Mouse (Mus musculus): Measurements from ENCODE around the gene Crtam. TPM values are rescaled to one million over a fixed set of nuclear protein-coding genes. Genes with fewer than 3 reads are reported as not detected.

The Crtam gene
- polyA plus RNA-seq, 1 experiment from 2014 or later: 0.46 TPM

GRCm38 (mm10) chr9:40963586-40964417 lies 40.6 kb downstream of the Crtam start, which contains the start of gene Jhy:
Jhy (minus strand) TSS chr9:40964118.
- H3K27ac ChIP-seq: no peak within 1 kb of the TSS
- no peaks in the 10 kb centered on the region for H3K36me3 ChIP-seq (ENCODE audit: insufficient read depth, low read length)
- no peaks in the 10 kb centered on the region; the same call in 1 of the 2 replicates for H3K4me1 ChIP-seq (replicated peaks; ENCODE audit: insufficient read depth, low read length)
- H3K27me3 ChIP-seq (ENCODE audit: insufficient read depth, low read length): peaks cover 17% of the 10 kb centered on the region
- TF ChIP-seq CTCF (IDR thresholded peaks at IDR 0.05; ENCODE audit: low read depth): no peak
- H3K9ac ChIP-seq (ENCODE audit: low read depth, low read length): peak within 1 kb of the TSS; percentile 46; the same call in 1 of the 2 replicates
- H3K4me3 ChIP-seq (replicated peaks; ENCODE audit: low read depth, low read length): peak within 1 kb of the TSS; percentile 40
- no peaks in the 10 kb centered on the region for H3K9me3 ChIP-seq (replicated peaks; ENCODE audit: low read length)
- ATAC-seq (replicated peaks; ENCODE audit: low FRiP score, low read depth): no peak
- peak within 1 kb of the TSS; percentile 73 for H3K4me2 ChIP-seq (ENCODE audit: low read length)
- WGBS: 2% methylated on average over 51 of the region's 51 CpGs
- DNase-seq (ENCODE audit: low spot score): no peak

- H3K9ac ChIP-seq (ENCODE audit: low read depth, low read length): no peak overlapping the region
- H3K4me1 ChIP-seq (replicated peaks; ENCODE audit: insufficient read depth, low read length): no peaks in the 10 kb centered on the region; the same call in 1 of the 2 replicates
- H3K4me3 ChIP-seq (replicated peaks; ENCODE audit: low read depth, low read length): no peak overlapping the region
- H3K4me2 ChIP-seq (ENCODE audit: low read length): no peak overlapping the region
- no peak overlapping the region for H3K27ac ChIP-seq
- no peak for DNase-seq (ENCODE audit: low spot score)
- no peak for ATAC-seq (replicated peaks; ENCODE audit: low FRiP score, low read depth)
- no peaks in the 10 kb centered on the region for H3K36me3 ChIP-seq (ENCODE audit: insufficient read depth, low read length)
- no peak for TF ChIP-seq CTCF (IDR thresholded peaks at IDR 0.05; ENCODE audit: low read depth)
- 56% methylated on average over 3 of the region's 3 CpGs for WGBS
- no peaks in the 10 kb centered on the region for H3K9me3 ChIP-seq (replicated peaks; ENCODE audit: low read length)
- H3K27me3 ChIP-seq (ENCODE audit: insufficient read depth, low read length): peaks cover 17% of the 10 kb centered on the region
Measured at GRCm38 (mm10) chr9:40961401-40961800, 43.0 kb downstream of the Crtam start.

- H3K9ac ChIP-seq (ENCODE audit: low read depth, low read length): no peak overlapping the region
- 51% methylated on average over 18 of the region's 18 CpGs for WGBS
- H3K27me3 ChIP-seq (ENCODE audit: insufficient read depth, low read length): no peaks in the 10 kb centered on the region
- H3K9me3 ChIP-seq (replicated peaks; ENCODE audit: low read length): no peaks in the 10 kb centered on the region
- H3K36me3 ChIP-seq (ENCODE audit: insufficient read depth, low read length): no peaks in the 10 kb centered on the region
- no peak overlapping the region for H3K27ac ChIP-seq
- no peak for TF ChIP-seq CTCF (IDR thresholded peaks at IDR 0.05; ENCODE audit: low read depth)
- H3K4me2 ChIP-seq (ENCODE audit: low read length): no peak overlapping the region
- no peaks in the 10 kb centered on the region for H3K4me1 ChIP-seq (replicated peaks; ENCODE audit: insufficient read depth, low read length)
- no peak for DNase-seq (ENCODE audit: low spot score)
- no peak for ATAC-seq (replicated peaks; ENCODE audit: low FRiP score, low read depth)
- H3K4me3 ChIP-seq (replicated peaks; ENCODE audit: low read depth, low read length): no peak overlapping the region
Measured at GRCm38 (mm10) chr9:40949039-40949615, 55.3 kb downstream of the Crtam start.

- Histone ChIP-seq H3K4me1 (replicated peaks; ENCODE audit: insufficient read depth, low read length) (no peaks in the 10 kb centered on the region), H3K9ac (ENCODE audit: low read depth, low read length) (no peak overlapping the region), H3K27me3 (ENCODE audit: insufficient read depth, low read length) (no peaks in the 10 kb centered on the region), H3K27ac (no peak overlapping the region), H3K4me3 (replicated peaks; ENCODE audit: low read depth, low read length) (no peak overlapping the region), H3K36me3 (ENCODE audit: insufficient read depth, low read length) (no peaks in the 10 kb centered on the region), H3K9me3 (replicated peaks; ENCODE audit: low read length) (no peaks in the 10 kb centered on the region), H3K4me2 (ENCODE audit: low read length) (no peak overlapping the region)
- DNase-seq (ENCODE audit: low spot score) (no peak), ATAC-seq (replicated peaks; ENCODE audit: low FRiP score, low read depth) (no peak)
- 91% methylated on average over 6 of the region's 6 CpGs for WGBS
- no peak for TF ChIP-seq CTCF (IDR thresholded peaks at IDR 0.05; ENCODE audit: low read depth)
Measured at GRCm38 (mm10) chr9:40948473-40948872, 56.0 kb downstream of the Crtam start.

- no peaks in the 10 kb centered on the region for H3K9me3 ChIP-seq (replicated peaks; ENCODE audit: low read length)
- H3K4me1 ChIP-seq (replicated peaks; ENCODE audit: insufficient read depth, low read length): no peaks in the 10 kb centered on the region
- no peak overlapping the region for H3K4me2 ChIP-seq (ENCODE audit: low read length)
- H3K4me3 ChIP-seq (replicated peaks; ENCODE audit: low read depth, low read length): no peak overlapping the region
- H3K36me3 ChIP-seq (ENCODE audit: insufficient read depth, low read length): no peaks in the 10 kb centered on the region
- no peak overlapping the region for H3K27ac ChIP-seq
- no peak overlapping the region for H3K9ac ChIP-seq (ENCODE audit: low read depth, low read length)
- 47% methylated on average over 4 of the region's 4 CpGs for WGBS
- DNase-seq (ENCODE audit: low spot score) (peak; percentile 15), ATAC-seq (replicated peaks; ENCODE audit: low FRiP score, low read depth) (no peak)
- TF ChIP-seq CTCF (IDR thresholded peaks at IDR 0.05; ENCODE audit: low read depth): no peak
- H3K27me3 ChIP-seq (ENCODE audit: insufficient read depth, low read length): no peaks in the 10 kb centered on the region
Measured at GRCm38 (mm10) chr9:40947131-40947530, 57.3 kb downstream of the Crtam start.

- WGBS: 47% methylated on average over 7 of the region's 7 CpGs
Measured at GRCm38 (mm10) chr9:40937425-40937824, 67.0 kb downstream of the Crtam start.

More at GRCm38 (mm10) chr9:40937425-40937824, 67.0 kb downstream of the Crtam start:
- H3K27ac ChIP-seq: no peak overlapping the region
- ATAC-seq (replicated peaks; ENCODE audit: low FRiP score, low read depth) (no peak), DNase-seq (ENCODE audit: low spot score) (peak; percentile 21)
- H3K4me1 ChIP-seq (replicated peaks; ENCODE audit: insufficient read depth, low read length): no peaks in the 10 kb centered on the region
- no peak overlapping the region for H3K4me2 ChIP-seq (ENCODE audit: low read length)
- no peaks in the 10 kb centered on the region for H3K36me3 ChIP-seq (ENCODE audit: insufficient read depth, low read length)
- no peaks in the 10 kb centered on the region for H3K27me3 ChIP-seq (ENCODE audit: insufficient read depth, low read length)
- TF ChIP-seq CTCF (IDR thresholded peaks at IDR 0.05; ENCODE audit: low read depth): peak; percentile 67
- no peaks in the 10 kb centered on the region for H3K9me3 ChIP-seq (replicated peaks; ENCODE audit: low read length)
- H3K4me3 ChIP-seq (replicated peaks; ENCODE audit: low read depth, low read length): no peak overlapping the region
- no peak overlapping the region for H3K9ac ChIP-seq (ENCODE audit: low read depth, low read length)
